Mouse (Mus musculus) testis, postnatal 10 days (tissue): ENCODE results near the gene Trappc10.
A peak's percentile ranks its signal among the peaks of the same experiment; 100 is the strongest.

Experiments
- DNase-seq: peaks from one replicate; pipeline ENCODE4 v3.0.0; 2021; ENCODE audit warnings: low spot score

Trappc10 gene

GRCm38 (mm10) chr10:78244438-78245224 lies at the start of gene Trappc10:
Gene Trappc10 (minus strand): TSS chr10:78244641.
- peak; percentile 92 for DNase-seq

GRCm38 (mm10) chr10:78293576-78293975 lies 49.1 kb upstream of the Trappc10 start:
- no peak for DNase-seq

DNA sequence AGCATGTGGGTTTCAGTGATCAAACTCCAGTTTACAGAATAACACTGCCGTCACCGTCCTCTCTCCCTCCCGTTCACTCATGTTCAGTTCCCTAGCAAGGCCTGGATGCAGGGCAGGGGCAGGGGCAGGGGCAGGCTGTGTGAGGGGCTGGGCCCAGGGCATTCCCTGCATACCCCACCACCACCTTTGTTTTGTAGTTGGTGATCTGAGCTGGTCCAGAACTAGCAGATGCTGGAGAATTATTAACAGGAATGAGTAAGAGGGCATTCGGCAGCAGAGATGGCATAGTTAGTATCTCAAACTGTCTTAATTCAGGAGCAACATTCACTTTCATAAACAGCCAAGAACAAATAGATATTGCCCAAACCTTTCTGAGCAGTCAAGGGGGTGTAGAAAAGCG lies 47.9 kb upstream of the Trappc10 start:
- no peak for DNase-seq

- DNase-seq = no peak
Observed at GRCm38 (mm10) chr10:78290730-78291535, 46.5 kb upstream of the Trappc10 start.

DNA sequence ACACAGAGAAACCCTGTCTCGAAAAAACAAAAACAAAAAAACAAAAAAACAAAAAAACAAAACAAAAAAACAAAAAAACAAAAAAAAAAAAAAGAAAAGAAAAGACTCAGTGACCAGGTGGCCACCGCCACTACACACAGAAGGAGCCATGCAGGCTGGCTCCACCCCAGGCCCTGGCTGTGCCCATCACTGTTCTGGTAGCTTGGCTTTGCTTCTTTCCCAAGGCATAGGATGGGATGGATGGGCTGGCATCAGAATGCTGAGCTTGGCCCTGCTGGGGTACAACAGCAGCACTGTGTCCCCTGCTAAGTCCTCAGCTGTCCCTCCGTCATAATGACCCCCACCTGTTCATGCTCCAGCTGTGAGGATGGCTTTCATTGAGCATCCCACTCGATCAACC lies 44.5 kb upstream of the Trappc10 start:
- DNase-seq = no peak

- DNase-seq = no peak
Observed at GRCm38 (mm10) chr10:78288135-78288534, 43.7 kb upstream of the Trappc10 start.

- DNase-seq = no peak
Observed at GRCm38 (mm10) chr10:78287465-78288132, 43.2 kb upstream of the Trappc10 start.

DNA sequence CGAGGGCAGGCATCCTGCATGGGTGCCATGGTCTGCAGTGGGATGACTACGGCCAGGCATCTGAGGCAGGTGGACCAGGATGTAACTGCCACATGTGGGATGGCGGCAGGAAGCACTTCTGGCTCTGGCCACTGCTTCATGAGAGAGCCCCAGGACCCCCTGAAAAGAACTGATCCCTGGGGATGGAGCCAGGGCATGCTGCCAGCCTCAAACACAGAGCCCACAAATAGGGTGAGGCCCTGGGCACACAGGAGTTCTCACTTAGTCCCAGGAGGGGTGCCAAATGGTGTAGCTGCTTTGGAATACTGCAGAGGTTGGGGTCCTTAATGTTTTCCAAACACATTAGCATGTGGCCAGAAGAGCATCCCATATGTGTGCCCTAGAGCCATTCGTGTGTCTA lies 41.5 kb upstream of the Trappc10 start:
- DNase-seq = no peak

DNA sequence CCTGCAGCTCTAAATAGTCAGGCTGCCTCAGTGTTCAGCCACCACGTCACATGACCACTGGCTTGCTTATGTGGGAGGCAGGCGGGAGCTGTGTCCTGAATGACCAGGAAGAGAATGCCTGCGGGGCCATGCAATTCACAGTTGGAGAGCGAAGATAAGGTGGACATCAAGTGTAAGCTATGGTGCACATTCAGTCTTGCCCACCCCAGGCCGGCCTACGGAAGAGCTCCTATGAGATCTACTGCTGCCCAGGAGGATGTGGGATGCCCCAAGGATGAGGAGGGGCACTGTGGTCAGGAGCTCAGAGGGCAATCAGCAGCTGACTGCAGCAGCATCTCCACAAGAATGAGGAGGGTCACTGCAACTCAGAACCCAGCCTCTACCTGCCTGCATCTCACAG lies 41.0 kb upstream of the Trappc10 start:
- DNase-seq = no peak

- DNase-seq = no peak
Observed at GRCm38 (mm10) chr10:78284812-78285211, 40.4 kb upstream of the Trappc10 start.

- DNase-seq = no peak
Observed at GRCm38 (mm10) chr10:78282411-78282810, 38.0 kb upstream of the Trappc10 start.

GRCm38 (mm10) chr10:78280486-78280885 lies 36.0 kb upstream of the Trappc10 start:
- no peak for DNase-seq

DNA sequence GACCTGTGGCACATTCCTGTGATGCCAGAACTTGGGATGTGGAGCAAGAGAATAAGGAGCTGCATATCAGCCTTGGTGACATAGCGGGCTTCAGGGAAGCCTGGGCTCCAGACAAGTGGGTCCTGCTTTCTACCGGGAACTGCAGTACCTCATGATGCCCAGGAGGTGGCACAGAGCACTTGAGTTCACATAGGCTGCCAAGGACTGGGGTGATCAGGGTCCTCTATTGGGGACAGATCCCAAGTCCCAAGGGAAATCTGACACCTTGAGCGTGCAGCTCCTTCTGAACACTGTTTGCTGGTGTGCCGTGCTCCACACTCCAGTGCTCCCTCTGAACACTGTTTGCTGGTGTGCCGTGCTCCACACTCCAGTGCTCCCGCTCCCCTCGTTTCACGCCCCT lies 34.8 kb upstream of the Trappc10 start:
- DNase-seq = peak; percentile 59

- no peak for DNase-seq
Observed at GRCm38 (mm10) chr10:78277835-78278234, 33.4 kb upstream of the Trappc10 start.

DNA sequence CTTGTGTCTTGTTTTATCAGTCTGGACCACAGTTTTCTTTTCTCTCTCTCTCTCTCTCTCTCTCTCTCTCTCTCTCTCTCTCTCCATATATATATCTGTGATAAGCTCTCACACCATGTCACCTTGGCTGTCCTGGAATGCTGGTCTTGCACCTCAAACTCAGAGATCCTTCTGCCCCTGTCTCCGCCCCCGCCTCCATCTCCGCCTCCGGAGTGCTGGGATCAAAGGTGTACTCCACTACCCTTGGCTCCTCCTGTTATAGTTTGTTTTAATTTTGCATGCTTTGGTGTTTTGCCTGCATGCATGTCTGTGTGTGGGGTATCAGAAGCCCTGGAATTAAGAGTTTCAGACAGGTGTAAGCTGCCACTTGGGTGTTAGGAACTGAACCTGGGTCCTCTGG lies 31.8 kb upstream of the Trappc10 start:
- DNase-seq = no peak

GRCm38 (mm10) chr10:78272932-78273331 lies 28.5 kb upstream of the Trappc10 start:
- DNase-seq = peak; percentile 63

- no peak for DNase-seq
Observed at GRCm38 (mm10) chr10:78265881-78266280, 21.4 kb upstream of the Trappc10 start.

DNA sequence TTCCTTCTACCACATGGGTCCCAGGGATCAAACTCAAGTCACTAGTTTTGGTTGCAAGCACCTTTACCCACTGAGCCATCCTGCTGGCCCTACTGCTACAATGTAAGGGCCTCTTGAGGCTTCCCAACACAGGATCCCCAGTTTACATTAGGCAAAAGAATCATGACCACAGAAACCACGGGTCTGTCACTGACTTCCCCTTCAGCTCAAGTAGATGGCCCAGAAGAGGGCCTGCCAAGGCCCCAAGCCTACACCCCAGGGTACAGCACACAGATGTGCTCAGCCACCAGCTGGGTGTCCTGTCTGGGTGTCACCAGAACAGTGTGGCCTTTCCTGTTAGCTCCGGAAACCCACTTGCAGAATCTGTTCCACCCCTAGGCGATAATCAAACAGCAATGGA lies 20.3 kb upstream of the Trappc10 start:
- DNase-seq = no peak

DNA sequence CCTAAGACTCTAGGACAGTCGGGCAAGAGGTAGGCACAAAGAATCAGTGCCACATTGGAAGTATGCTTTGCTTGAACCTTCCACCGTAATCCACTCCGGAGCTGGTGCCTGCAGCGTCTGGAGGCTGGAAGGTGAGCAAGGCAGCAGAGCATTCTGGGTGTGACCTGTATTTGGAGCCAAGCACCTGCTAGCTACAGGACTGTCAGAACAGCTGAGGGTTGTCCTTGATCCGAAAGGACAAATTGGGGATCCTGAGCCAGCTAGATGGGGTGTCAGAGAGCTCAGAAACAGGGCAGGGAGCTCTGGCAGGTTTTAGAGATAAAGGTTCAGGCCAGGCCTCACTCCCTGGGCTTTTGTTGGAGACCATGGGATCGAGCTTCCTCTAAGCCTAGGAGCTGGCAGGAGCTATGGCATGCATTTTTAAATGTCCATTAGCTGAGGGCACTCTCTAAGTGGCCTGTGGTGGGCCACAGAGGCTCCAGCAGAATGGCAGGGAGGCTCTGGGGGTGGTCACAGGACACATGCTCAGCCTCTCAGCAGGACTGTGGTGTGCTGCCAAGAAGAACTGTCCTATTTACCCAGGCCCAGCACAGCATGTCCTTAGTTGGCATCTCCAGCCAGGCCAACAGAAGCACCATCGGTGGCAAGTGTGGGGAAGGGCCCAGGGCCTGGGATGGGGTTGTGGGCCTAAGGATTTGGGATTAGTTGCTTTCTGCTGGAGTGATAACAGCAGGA lies 16.6 kb upstream of the Trappc10 start:
- DNase-seq = no peak

DNA sequence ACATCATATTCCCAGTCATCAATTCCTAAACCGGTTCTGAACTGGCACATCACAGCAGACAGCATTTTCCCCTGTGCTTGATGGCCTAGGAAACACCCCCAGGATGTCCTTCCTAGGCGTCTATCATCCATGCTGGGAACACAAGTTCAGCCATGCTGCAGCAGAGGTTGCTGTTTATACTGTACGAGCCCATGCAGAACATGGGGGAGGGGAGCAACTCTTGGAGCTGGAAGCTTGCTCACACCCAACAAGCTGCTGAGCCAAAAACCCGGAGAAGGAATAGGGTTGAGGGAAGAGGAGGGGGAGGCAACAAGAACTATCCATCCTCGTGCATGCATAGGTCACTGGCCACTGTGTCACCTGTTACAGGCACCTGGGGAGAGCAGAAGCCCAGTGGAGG lies 15.9 kb upstream of the Trappc10 start:
- no peak for DNase-seq

DNA sequence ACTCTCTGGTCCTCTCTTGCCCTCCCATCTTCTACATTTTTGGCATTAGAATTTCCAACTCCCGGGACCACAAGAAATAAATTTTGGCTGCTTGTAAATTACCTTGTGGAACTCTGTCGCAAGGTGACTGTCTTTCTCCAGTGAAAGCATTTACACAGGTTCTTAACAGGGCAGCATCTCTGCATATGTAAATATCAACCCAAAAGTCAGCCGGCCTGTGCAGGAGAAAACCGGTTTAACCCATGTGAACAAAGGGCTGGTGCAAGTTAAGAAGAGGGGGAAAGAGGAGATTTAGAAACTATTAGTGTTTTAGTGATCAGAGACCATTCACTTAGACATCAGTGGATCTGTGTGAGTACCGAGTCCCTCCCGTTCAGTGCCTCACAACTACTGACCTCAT lies 15.3 kb upstream of the Trappc10 start:
- DNase-seq = no peak

GRCm38 (mm10) chr10:78259230-78259629 lies 14.8 kb upstream of the Trappc10 start:
- no peak for DNase-seq
